Mouse (Mus musculus) CD4-positive, CD25-positive, alpha-beta regulatory T cell, adult 2 months (primary cell): ENCODE measurements around the gene Etv3.
"Not testable (repeated sequence)": the region's sequence is repeated elsewhere in the genome, so short reads cannot be mapped to it uniquely, and the experiment has no call there.

Experiments
- DNase-seq: peaks from one replicate; pipeline ENCODE4 v3.0.0-alpha.2; 2012; ENCODE audit warnings: low read depth, low spot score

Gene Etv3

GRCm38 (mm10) chr3:87518425-87518824 is 6.8 kb upstream of the Etv3 start:
- no peak for DNase-seq

- no peak for DNase-seq
Observed at GRCm38 (mm10) chr3:87521126-87521525, 4.1 kb upstream of the Etv3 start.

- no peak for DNase-seq
Observed at GRCm38 (mm10) chr3:87521833-87522232, 3.4 kb upstream of the Etv3 start.

- DNase-seq: peak; percentile 50
Observed at GRCm38 (mm10) chr3:87523701-87524100, 1.5 kb upstream of the Etv3 start.

- peak; percentile 59 for DNase-seq
Observed at GRCm38 (mm10) chr3:87525837-87526570, 797 bp downstream of the Etv3 start.

DNA sequence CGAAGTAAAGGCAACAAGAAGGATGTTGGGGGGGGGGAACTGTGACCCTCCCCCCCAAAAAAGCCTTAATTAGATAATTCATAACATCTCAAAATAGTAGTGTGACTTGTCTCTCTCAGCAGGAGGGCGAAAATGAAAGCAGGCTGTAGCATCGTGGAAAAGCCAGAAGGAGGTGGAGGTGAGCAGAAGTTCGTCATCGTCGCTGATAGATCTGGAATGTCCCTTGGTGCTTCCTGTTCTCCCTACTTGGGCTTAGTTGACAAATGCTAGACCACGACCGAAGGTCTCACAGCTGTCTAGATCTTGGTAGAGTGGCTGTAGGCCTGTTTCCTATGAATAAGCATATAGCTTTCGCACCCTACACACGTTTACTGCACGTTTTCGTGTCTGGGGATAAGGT is 1.9 kb downstream of the Etv3 start:
- DNase-seq: peak; percentile 81

GRCm38 (mm10) chr3:87528021-87528420 is 2.8 kb downstream of the Etv3 start:
- DNase-seq: peak; percentile 45

GRCm38 (mm10) chr3:87528841-87529240 is 3.6 kb downstream of the Etv3 start:
- peak; percentile 48 for DNase-seq

- DNase-seq: peak; percentile 92
Observed at GRCm38 (mm10) chr3:87529568-87529967, 4.4 kb downstream of the Etv3 start.

- no peak for DNase-seq
Observed at GRCm38 (mm10) chr3:87530234-87530633, 5.0 kb downstream of the Etv3 start.

- no peak for DNase-seq
Observed at GRCm38 (mm10) chr3:87533667-87534378, 8.6 kb downstream of the Etv3 start.

DNA sequence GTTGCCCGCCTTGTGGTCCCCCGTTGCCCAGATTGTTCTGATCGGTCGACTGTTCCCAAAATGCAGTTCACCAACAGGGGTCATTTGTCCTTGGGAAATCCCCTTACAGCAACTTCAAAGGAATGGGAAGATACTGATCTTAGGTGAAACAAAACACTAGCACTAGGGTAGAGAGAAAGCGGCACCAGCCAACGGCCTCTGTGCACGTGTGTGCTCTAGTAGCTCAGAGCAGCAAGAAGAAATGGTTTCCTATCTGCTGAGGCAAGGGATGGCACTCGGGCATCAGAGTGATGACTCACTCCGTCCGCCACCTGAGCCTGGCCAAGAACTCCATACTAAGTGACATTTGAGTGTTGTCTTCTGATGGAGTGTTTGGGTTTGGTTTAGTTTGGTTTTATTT is 12.8 kb downstream of the Etv3 start:
- peak; percentile 44 for DNase-seq

DNA sequence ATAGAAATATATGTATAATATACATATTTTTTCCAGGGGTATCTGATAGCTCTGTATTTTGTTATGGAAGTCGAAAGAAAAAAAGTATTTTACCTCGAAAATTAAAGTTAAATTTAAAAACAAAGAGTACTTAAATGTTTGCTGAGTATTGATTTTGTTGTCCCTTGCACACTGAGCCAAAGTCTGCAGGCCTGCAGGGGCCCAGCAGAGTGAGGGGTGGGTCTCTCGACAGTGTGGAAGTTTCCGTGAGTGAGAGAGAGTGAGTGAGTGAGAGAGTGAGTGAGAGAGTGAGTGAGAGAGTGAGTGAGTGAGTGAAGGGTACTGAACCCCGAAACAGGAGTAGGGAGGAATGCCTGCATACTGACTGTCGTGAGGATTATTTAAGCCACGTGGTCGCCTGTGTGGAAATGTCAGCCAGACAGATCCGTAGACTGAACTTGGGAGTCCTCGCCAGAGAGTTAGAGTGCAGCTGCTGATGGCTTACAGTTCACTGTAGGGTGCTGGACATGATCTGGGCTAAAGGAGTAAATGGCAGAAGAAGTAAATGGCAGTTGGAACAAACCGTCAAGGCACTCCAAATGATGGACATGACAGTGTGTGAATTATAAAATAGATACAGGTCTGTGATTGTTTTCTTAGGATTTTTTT is 14.9 kb downstream of the Etv3 start:
- no peak for DNase-seq

- no peak for DNase-seq
Observed at GRCm38 (mm10) chr3:87540714-87541113, 15.5 kb downstream of the Etv3 start.

DNA sequence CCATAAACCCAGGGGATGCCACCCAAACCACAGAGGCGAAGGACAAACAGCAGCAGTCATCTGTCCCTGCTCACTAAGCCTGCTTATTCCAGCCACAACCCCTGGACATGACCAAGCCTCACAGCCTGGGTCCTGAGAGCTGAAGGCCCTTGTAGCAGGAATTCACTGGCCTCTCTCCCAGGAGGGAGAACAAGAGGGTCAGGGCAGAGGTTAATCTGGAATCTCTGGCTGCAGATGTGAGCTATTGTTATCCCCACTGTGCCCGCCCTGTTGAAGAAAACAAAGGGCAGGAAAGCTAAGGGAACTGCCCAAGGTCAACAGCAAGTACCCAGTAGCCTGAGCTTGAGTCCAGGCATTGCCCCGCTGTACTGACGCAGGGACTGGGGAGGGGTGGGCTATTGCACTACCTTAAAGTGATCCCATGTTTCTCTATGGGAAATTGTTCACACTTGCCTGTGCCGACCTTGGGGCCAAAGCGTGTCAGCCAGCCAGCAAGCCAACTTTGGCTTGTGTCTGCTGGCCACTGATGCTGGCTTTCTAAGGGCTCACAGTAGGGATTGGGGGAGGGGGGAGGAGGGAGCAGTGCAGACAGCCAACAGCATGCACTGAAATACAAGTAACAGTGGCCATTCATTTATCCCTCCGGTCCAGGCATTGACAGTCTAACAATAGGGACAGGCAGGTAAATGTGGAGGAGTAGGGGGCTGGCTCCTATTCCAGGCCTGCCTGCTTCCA is 17.4 kb downstream of the Etv3 start:
- no peak for DNase-seq

GRCm38 (mm10) chr3:87545554-87545953 is 20.3 kb downstream of the Etv3 start:
- no peak for DNase-seq

- no peak for DNase-seq
Observed at GRCm38 (mm10) chr3:87546291-87546721, 21.1 kb downstream of the Etv3 start.

DNA sequence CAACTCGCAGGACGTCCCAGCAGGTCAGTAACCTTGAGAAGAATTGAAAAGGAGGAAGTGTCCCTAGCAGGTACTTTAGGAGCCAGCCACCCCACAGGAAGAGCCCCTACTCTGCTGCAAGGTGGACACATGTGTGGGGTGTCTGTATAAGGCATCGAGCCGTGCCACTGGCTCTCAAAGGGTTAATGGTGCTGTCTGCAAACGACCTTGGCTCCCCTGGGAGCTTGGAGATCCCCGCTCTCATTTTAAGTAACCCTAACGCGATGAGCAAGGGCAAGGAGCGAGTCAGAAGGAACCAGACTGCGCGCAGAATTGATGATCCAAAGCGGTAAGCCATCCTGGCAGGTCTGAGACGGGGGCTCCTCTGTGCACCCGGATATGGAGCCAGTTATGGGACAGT is 24.7 kb downstream of the Etv3 start:
- no peak for DNase-seq

- DNase-seq: no peak
Observed at GRCm38 (mm10) chr3:87552327-87552726, 27.1 kb downstream of the Etv3 start.

- DNase-seq: no peak
Observed at GRCm38 (mm10) chr3:87553196-87553935, 28.2 kb downstream of the Etv3 start.

GRCm38 (mm10) chr3:87554859-87555258 is 29.7 kb downstream of the Etv3 start:
- not testable (repeated sequence) for DNase-seq
